Mouse (Mus musculus) neural tube, embryonic 13.5 days (tissue): Measurements from ENCODE around the gene Bco2. TPM values are rescaled to one million over a fixed set of nuclear protein-coding genes. Genes with fewer than 3 reads are reported as not detected.

ENCODE experiments used
- ATAC-seq: fragments of 200-750 bp; cut with Nextera tagmentation; 2 replicates; pipeline ENCODE4 v1.8.0; 2017; ENCODE audit warnings: low read depth, mild to moderate bottlenecking, moderate TSS enrichment, moderate library complexity
- H3K27ac ChIP-seq: fragments of 300-500 bp; sonication (generic); replicated peaks from 2 replicates; pipeline ENCODE4 v1.5.1; 2015; ENCODE audit warnings: moderate library complexity, mild to moderate bottlenecking, inconsistent platforms
- H3K27me3 ChIP-seq: fragments of 300-500 bp; sonication (generic); 2 replicates; pipeline ENCODE4 v1.6.1; 2015; ENCODE audit warnings: mild to moderate bottlenecking, inconsistent platforms
- H3K36me3 ChIP-seq: fragments of 300-500 bp; sonication (generic); 2 replicates; pipeline ENCODE4 v1.6.1; 2015; ENCODE audit warnings: mild to moderate bottlenecking, inconsistent platforms
- H3K4me1 ChIP-seq: fragments of 300-500 bp; sonication (generic); replicated peaks from 2 replicates; pipeline ENCODE4 v1.6.1; 2015; ENCODE audit warnings: inconsistent platforms
- H3K4me2 ChIP-seq: fragments of 300-500 bp; sonication (generic); 2 replicates; pipeline ENCODE4 v1.6.1; 2015; ENCODE audit warnings: inconsistent platforms, mild to moderate bottlenecking, moderate library complexity
- H3K4me3 ChIP-seq: fragments of 300-500 bp; sonication (generic); 2 replicates; pipeline ENCODE4 v1.5.1; 2015; ENCODE audit warnings: mild to moderate bottlenecking, inconsistent platforms
- H3K9ac ChIP-seq: fragments of 300-500 bp; sonication (generic); 2 replicates; pipeline ENCODE4 v1.6.1; 2015; ENCODE audit warnings: moderate library complexity, mild to moderate bottlenecking, inconsistent platforms
- H3K9me3 ChIP-seq: fragments of 300-500 bp; sonication (generic); 2 replicates; pipeline ENCODE4 v1.6.1; 2016; ENCODE audit warnings: inconsistent platforms
- WGBS: fragments of 180-500 bp; shearing (Covaris S2); methylation state at CpG from one replicate; pipeline ENCODE4 v1.1.7; 2015; 5-methylcytosine and 5-hydroxymethylcytosine counted together
- polyA plus RNA-seq: library from polyadenylated mRNA; unstranded; fragments of >200 nt; fragmentation: Nextera tagmentation; extraction: Ambion mirVana; gene quantifications from 2 replicates; pipeline ENCODE4 v1.2.1, GENCODE M21; 2015

The Bco2 gene
- polyA plus RNA-seq, 1 experiment from 2014 or later, result 0.35 TPM

- H3K27ac ChIP-seq, result no peak overlapping the region
- no peaks in the 10 kb centered on the region for H3K9me3 ChIP-seq
- H3K27me3 ChIP-seq, result no peaks in the 10 kb centered on the region
- ATAC-seq, result no peak
- WGBS, result 76% methylated on average over 2 of the region's 2 CpGs
- H3K4me3 ChIP-seq, result no peak overlapping the region
- no peak overlapping the region for H3K4me2 ChIP-seq
- no peaks in the 10 kb centered on the region for H3K36me3 ChIP-seq
- no peak overlapping the region for H3K9ac ChIP-seq
- peaks cover 19% of the 10 kb centered on the region for H3K4me1 ChIP-seq
Observed at GRCm38 (mm10) chr9:50553547-50553946, 1.4 kb downstream of the Bco2 start.

GRCm38 (mm10) chr9:50552206-50552605 lies 2.8 kb downstream of the Bco2 start:
- Histone ChIP-seq H3K36me3 (no peaks in the 10 kb centered on the region), H3K4me1 (peaks cover 19% of the 10 kb centered on the region), H3K9me3 (no peaks in the 10 kb centered on the region), H3K4me3 (no peak overlapping the region), H3K4me2 (no peak overlapping the region), H3K9ac (no peak overlapping the region), H3K27me3 (no peaks in the 10 kb centered on the region), H3K27ac (no peak overlapping the region)
- 87% methylated on average over 5 of the region's 5 CpGs for WGBS
- no peak for ATAC-seq

- Histone ChIP-seq H3K27me3 (no peaks in the 10 kb centered on the region), H3K4me3 (no peak overlapping the region), H3K27ac (no peak overlapping the region), H3K4me1 (0 out of 2 replicates have a peak, but pooled peaks cover 3% of the 10 kb centered on the region), H3K36me3 (no peaks in the 10 kb centered on the region), H3K9ac (no peak overlapping the region), H3K9me3 (no peaks in the 10 kb centered on the region), H3K4me2 (no peak overlapping the region)
- 91% methylated on average over 4 of the region's 4 CpGs for WGBS
- ATAC-seq, result no peak
Observed at GRCm38 (mm10) chr9:50548936-50549335, 6.0 kb downstream of the Bco2 start.

GRCm38 (mm10) chr9:50547859-50548478 lies 7.0 kb downstream of the Bco2 start:
- Histone ChIP-seq H3K27me3 (no peaks in the 10 kb centered on the region), H3K4me2 (no peak overlapping the region), H3K36me3 (no peaks in the 10 kb centered on the region), H3K4me1 (no peaks in the 10 kb centered on the region), H3K27ac (no peak overlapping the region), H3K4me3 (no peak overlapping the region), H3K9me3 (no peaks in the 10 kb centered on the region), H3K9ac (no peak overlapping the region)
- WGBS, result 59% methylated on average over 5 of the region's 5 CpGs
- ATAC-seq, result no peak

- Histone ChIP-seq H3K4me3 (no peak overlapping the region), H3K27ac (no peak overlapping the region), H3K4me2 (no peak overlapping the region), H3K9ac (no peak overlapping the region), H3K36me3 (no peaks in the 10 kb centered on the region), H3K4me1 (no peaks in the 10 kb centered on the region), H3K27me3 (no peaks in the 10 kb centered on the region), H3K9me3 (no peaks in the 10 kb centered on the region)
- 79% methylated on average over 9 of the region's 9 CpGs for WGBS
- ATAC-seq, result no peak
Observed at GRCm38 (mm10) chr9:50542401-50542800, 12.6 kb downstream of the Bco2 start.

- Histone ChIP-seq H3K36me3 (no peaks in the 10 kb centered on the region), H3K9ac (no peak overlapping the region), H3K27me3 (no peaks in the 10 kb centered on the region), H3K4me3 (no peak overlapping the region), H3K4me2 (no peak overlapping the region), H3K4me1 (no peaks in the 10 kb centered on the region), H3K9me3 (no peaks in the 10 kb centered on the region), H3K27ac (no peak overlapping the region)
- no peak for ATAC-seq
- WGBS, result 79% methylated on average over 7 of the region's 7 CpGs
Observed at GRCm38 (mm10) chr9:50540170-50540569, 14.8 kb downstream of the Bco2 start.

- Histone ChIP-seq H3K4me1 (no peaks in the 10 kb centered on the region), H3K36me3 (no peaks in the 10 kb centered on the region), H3K4me3 (no peak overlapping the region), H3K4me2 (no peak overlapping the region), H3K9ac (no peak overlapping the region), H3K27ac (no peak overlapping the region), H3K9me3 (no peaks in the 10 kb centered on the region), H3K27me3 (no peaks in the 10 kb centered on the region)
- no peak for ATAC-seq
- 73% methylated on average over 4 of the region's 4 CpGs for WGBS
Observed at GRCm38 (mm10) chr9:50537295-50537694, 17.7 kb downstream of the Bco2 start.

GRCm38 (mm10) chr9:50536603-50537135 lies 18.3 kb downstream of the Bco2 start:
- no peaks in the 10 kb centered on the region for H3K4me1 ChIP-seq
- H3K4me3 ChIP-seq, result no peak overlapping the region
- no peaks in the 10 kb centered on the region for H3K27me3 ChIP-seq
- no peaks in the 10 kb centered on the region for H3K36me3 ChIP-seq
- no peak for ATAC-seq
- no peak overlapping the region for H3K4me2 ChIP-seq
- no peaks in the 10 kb centered on the region for H3K9me3 ChIP-seq
- H3K9ac ChIP-seq, result no peak overlapping the region
- no peak overlapping the region for H3K27ac ChIP-seq
- 85% methylated on average over 7 of the region's 7 CpGs for WGBS

- Histone ChIP-seq H3K9ac (no peak overlapping the region), H3K36me3 (no peaks in the 10 kb centered on the region), H3K27me3 (no peaks in the 10 kb centered on the region), H3K9me3 (no peaks in the 10 kb centered on the region), H3K4me1 (no peaks in the 10 kb centered on the region), H3K27ac (no peak overlapping the region), H3K4me2 (no peak overlapping the region), H3K4me3 (no peak overlapping the region)
- WGBS, result 86% methylated on average over 5 of the region's 5 CpGs
- ATAC-seq, result no peak
Observed at GRCm38 (mm10) chr9:50535930-50536329, 19.1 kb downstream of the Bco2 start.

- Histone ChIP-seq H3K4me3 (no peak overlapping the region), H3K36me3 (no peaks in the 10 kb centered on the region), H3K9me3 (no peaks in the 10 kb centered on the region), H3K9ac (no peak overlapping the region), H3K27me3 (no peaks in the 10 kb centered on the region), H3K4me1 (no peaks in the 10 kb centered on the region), H3K27ac (no peak overlapping the region), H3K4me2 (no peak overlapping the region)
- WGBS, result 81% methylated on average over 3 of the region's 3 CpGs
- ATAC-seq, result no peak
Observed at GRCm38 (mm10) chr9:50533791-50534190, 21.2 kb downstream of the Bco2 start.

GRCm38 (mm10) chr9:50533328-50533727 lies 21.7 kb downstream of the Bco2 start:
- H3K4me1 ChIP-seq, result no peaks in the 10 kb centered on the region
- no peak overlapping the region for H3K4me3 ChIP-seq
- ATAC-seq, result no peak
- no peak overlapping the region for H3K27ac ChIP-seq
- no peak overlapping the region for H3K9ac ChIP-seq
- H3K9me3 ChIP-seq, result no peaks in the 10 kb centered on the region
- no peak overlapping the region for H3K4me2 ChIP-seq
- no peaks in the 10 kb centered on the region for H3K36me3 ChIP-seq
- no peaks in the 10 kb centered on the region for H3K27me3 ChIP-seq
- 86% methylated on average over 11 of the region's 11 CpGs for WGBS

GRCm38 (mm10) chr9:50530890-50531289 lies 24.1 kb downstream of the Bco2 start:
- Histone ChIP-seq H3K4me3 (no peak overlapping the region), H3K36me3 (no peaks in the 10 kb centered on the region), H3K9ac (no peak overlapping the region), H3K27me3 (no peaks in the 10 kb centered on the region), H3K9me3 (no peaks in the 10 kb centered on the region), H3K4me2 (no peak overlapping the region), H3K27ac (no peak overlapping the region), H3K4me1 (peaks cover 17% of the 10 kb centered on the region)
- WGBS, result 46% methylated on average over 2 of the region's 2 CpGs
- ATAC-seq, result no peak

- peak within 1 kb of the TSS; percentile 80 for H3K27ac ChIP-seq
- H3K27me3 ChIP-seq, result no peaks in the 10 kb centered on the region
- H3K9me3 ChIP-seq, result no peaks in the 10 kb centered on the region
- WGBS, result under 1% methylated on average over 54 of the region's 54 CpGs
- H3K4me3 ChIP-seq, result peak within 1 kb of the TSS; percentile 62
- H3K9ac ChIP-seq, result peak within 1 kb of the TSS; percentile 75
- ATAC-seq, result peak; percentile 99
- H3K36me3 ChIP-seq, result peaks cover 9% of the 10 kb centered on the region; the same call in 1 of the 2 replicates
- H3K4me2 ChIP-seq, result peak within 1 kb of the TSS; percentile 68
- H3K4me1 ChIP-seq, result peaks cover 17% of the 10 kb centered on the region
Observed at GRCm38 (mm10) chr9:50528293-50528892, 26.6 kb downstream of the Bco2 start, which contains the start of gene Pts. Pts (minus strand) TSS chr9:50528724.
